Mouse (Mus musculus) right cerebral cortex, postnatal 14 days (tissue): ENCODE data around the gene Spo11.

Experiments used
- DNase-seq: peaks from one replicate; pipeline ENCODE4 v3.0.0; 2022

Gene Spo11

GRCm38 (mm10) chr2:173036055-173036454 lies 58.6 kb downstream of the Spo11 start:
- no peak for DNase-seq

GRCm38 (mm10) chr2:173036611-173037010 lies 59.1 kb downstream of the Spo11 start:
- no peak for DNase-seq

- DNase-seq = no peak
Observed at GRCm38 (mm10) chr2:173037347-173037746, 59.8 kb downstream of the Spo11 start.

GRCm38 (mm10) chr2:173037827-173038607 lies 60.5 kb downstream of the Spo11 start:
- no peak for DNase-seq

GRCm38 (mm10) chr2:173039041-173039440 lies 61.5 kb downstream of the Spo11 start:
- no peak for DNase-seq

GRCm38 (mm10) chr2:173040803-173041202 lies 63.3 kb downstream of the Spo11 start:
- no peak for DNase-seq

GRCm38 (mm10) chr2:173041242-173041641 lies 63.7 kb downstream of the Spo11 start:
- DNase-seq = no peak

GRCm38 (mm10) chr2:173041893-173042292 lies 64.4 kb downstream of the Spo11 start:
- DNase-seq = no peak

GRCm38 (mm10) chr2:173042504-173043162 lies 65.1 kb downstream of the Spo11 start:
- no peak for DNase-seq
